Mouse (Mus musculus) adrenal gland (tissue): ENCODE results near the gene Ano10.

Source experiments
- intact Hi-C: fragments of 180-260 bp; cut with DNase I; formaldehyde crosslinking; loops from one replicate; pipeline ENCODE4 v1.15.1; 2025

Gene Ano10

GRCm38 (mm10) chr9:122247430-122248027, 46.7 kb downstream of the Ano10 start:
- intact Hi-C loops = loop anchor here (1.0 kb wide), 1 partner anchor 63 kb away; no protein-coding TSS in a partner anchor

DNA sequence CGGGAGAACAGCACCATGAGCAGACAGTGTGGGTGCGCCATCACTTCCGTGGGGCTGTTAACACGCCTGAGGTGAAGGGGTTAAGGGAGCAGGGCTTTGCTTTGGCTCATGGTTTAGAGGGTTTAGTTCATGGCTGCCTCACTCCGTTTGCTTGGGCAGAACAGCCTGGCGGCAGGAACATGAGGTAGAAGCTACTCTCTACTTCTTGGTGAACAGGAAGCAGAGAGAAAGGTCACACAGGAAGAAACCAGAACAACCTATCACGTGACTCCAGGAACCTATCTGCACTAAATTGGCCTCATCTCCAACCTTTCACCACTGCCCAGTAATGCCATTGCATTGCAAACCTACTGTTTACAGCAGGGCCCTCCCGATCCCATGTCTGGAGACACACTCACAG, 48.3 kb downstream of the Ano10 start:
- intact Hi-C loops = no loop called here

DNA sequence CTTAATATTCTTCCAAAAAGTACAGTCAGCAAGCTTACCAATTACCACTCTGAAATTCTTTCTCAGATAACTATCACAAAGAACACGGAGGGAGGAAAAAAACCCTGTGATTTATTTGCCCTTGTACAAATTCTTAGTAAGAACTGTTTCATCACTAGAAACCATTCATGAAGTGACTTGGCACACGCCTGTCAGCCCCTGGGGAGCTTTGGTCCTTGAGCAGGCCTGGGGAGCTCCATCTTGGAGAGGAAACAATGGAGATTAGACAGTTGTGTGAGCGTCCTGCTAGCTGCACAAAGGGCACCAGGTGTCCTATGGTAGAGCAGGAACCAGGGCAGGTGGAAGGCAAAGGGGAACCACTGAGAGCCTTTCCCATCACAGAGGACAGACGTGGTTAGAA, 48.8 kb downstream of the Ano10 start:
- intact Hi-C loops = no loop called here

GRCm38 (mm10) chr9:122244800-122245165, 49.4 kb downstream of the Ano10 start:
- intact Hi-C loops = no loop called here

DNA sequence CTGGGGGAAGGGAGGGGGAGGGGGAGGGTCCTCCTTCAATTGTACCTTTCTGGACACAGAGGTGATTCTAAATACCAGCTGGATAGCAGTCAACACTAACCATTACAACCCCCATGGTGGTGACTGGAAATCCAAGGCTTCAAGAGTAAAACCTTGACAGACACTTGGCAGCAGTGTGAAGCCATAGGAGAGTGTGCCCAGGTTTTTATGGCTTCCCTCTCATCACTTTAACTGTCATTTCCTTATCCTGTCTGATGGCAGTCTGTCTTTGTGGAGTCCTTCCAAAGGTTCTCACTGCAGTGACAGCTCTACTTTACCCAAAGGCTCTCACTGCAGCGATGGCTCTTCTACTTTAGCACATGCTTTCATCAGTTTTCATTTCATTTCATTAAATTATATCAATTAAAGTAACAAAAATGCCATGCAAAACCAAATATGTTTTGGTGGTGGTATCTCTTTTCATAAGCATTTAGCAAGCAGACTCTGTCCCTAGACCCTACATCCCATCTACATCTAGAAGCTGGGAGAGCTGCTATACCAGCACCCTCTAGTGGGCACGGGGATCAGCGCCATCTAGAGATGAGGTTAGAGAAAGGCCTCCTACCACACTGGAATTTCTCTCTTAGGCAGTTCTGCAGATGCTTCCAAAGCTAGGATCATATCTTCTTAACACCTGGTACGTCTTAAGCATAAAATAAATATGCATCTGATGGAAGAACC, 50.0 kb downstream of the Ano10 start:
- intact Hi-C loops = no loop called here

DNA sequence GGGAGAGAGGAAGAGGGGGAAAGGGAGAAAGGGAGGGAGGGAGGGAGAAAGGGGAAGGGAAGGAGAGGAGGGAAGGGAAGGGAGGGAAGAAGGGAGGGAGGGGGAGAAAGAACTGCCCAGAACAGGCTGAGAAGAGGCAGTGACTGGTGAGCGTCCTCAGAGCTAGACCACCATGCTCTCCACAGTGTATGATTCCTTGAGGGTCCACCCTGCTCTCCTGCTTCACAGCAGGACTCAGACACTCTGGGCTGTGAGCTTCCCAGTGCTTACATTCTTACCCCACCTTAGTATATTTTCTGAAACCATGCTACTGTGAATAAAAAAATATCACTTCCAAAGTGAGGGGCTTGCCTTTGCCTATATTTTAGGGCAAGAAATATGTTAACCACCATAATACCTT, 50.9 kb downstream of the Ano10 start:
- intact Hi-C loops = no loop called here

- intact Hi-C loops = no loop called here
These were observed 51.4 kb downstream of the Ano10 start for GRCm38 (mm10) chr9:122242856-122243255.

DNA sequence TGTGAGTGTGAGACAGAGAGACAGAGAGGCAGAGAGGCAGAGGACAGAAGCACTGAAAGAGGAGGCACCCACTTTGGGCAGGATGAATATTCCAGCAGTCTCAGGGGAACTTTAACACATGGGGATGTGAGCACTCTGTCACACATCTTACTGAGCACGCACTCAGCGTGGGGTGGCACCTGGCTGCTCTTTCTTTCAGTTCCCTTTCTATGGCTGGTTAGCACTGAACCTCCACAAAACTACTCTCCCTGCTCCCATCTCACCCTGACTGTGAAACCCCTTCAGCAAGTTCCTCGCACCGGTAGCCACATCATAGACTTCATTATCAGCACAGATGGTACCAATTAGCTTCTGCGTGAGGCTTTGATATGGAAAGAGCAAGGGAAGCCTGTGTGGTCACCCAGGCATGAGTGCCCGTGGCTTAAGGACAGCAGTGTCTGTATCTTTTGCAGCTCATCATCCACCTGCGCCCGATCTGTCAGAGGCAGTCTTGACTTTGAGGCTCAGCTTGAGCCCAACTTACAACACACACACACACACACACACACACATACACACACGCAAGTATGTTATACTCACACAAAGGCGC, 52.3 kb downstream of the Ano10 start:
- intact Hi-C loops = no loop called here

DNA sequence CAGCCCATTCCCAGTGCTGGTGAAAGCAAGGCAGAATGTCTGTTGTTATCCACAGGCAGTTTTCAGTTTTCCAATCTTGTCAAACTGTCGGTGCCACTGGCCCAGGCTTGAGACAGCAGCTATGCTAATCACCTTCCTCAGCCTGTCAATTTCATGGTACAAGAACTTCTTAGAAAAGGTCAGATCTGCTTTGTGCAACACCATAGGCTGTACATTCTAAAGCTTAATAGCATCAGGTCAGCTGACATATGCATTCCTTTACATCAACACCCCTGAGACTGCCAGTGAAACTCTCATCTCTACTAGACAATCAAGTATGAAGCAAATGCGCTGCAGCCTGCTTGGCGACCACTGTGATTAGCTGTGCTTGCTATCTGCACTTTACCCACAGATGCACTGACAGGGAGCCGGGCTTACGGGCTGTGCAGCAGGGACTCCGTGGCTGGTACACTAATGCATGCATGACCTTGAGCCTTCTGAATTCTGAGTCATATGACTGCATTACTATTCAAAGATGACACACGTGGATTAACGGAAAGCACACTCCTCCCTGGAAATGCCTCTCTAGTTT, 53.5 kb downstream of the Ano10 start:
- intact Hi-C loops = no loop called here

GRCm38 (mm10) chr9:122234741-122235140, 59.5 kb downstream of the Ano10 start:
- intact Hi-C loops = no loop called here

DNA sequence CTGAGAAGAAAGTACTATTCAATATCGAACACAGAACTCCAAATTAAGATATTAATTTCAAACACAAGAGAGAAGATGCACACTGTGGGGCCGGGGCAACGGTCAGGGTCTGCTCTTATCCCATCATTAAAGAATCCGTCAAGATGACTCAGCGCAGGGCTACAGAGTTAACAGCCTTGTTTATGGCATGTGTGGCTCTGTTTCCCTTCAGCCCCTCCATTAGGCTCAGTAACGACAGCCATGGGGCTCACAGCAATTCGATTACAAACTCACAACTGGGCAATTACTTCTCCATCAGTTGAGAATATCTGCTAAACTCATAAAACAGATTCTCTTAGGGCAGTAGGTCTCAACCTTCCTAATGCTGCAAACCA, 60.3 kb downstream of the Ano10 start:
- intact Hi-C loops = no loop called here

- intact Hi-C loops = no loop called here
These were observed 60.8 kb downstream of the Ano10 start for GRCm38 (mm10) chr9:122233316-122233971.

DNA sequence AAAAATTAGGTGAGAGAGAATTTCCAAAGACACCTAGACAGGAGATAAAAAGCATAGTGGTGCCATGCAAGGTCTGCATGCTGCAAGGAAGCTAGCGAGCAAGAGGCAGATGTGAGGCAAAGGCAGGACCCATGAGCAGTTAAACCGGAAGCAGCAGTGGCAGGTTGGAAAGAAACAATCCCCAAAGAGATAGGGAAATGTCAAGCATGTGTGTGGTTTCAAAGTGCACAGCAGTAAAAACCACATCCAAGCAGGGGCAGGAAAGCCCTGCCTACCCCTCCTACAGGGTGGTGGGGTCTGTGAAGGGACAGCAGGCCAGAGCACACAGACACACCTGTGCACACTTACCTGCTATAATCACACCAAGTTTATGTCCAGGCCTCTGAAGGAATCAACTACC, 61.3 kb downstream of the Ano10 start:
- intact Hi-C loops = no loop called here

DNA sequence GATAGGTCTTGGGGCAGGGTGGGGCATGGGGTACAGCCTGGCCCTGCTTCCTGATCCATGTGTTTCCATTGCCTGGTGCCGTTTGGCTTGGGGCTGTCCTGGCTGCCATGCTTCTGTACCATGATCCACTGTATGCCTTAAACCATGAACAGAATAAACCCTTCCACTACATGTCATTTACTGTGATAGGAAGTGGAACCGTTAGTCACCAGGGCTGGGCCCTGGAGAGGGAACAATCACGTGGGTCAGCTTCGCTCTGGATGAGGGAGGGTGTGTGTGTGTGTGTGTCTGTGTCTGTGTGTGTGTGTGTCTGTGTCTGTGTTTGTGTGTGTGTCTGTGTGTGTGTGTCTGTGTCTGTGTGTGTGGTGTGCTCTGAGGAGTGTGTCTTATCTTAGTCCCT, 63.5 kb downstream of the Ano10 start:
- intact Hi-C loops = no loop called here

- intact Hi-C loops = no loop called here
These were observed 67.8 kb downstream of the Ano10 start for GRCm38 (mm10) chr9:122226419-122226818.

DNA sequence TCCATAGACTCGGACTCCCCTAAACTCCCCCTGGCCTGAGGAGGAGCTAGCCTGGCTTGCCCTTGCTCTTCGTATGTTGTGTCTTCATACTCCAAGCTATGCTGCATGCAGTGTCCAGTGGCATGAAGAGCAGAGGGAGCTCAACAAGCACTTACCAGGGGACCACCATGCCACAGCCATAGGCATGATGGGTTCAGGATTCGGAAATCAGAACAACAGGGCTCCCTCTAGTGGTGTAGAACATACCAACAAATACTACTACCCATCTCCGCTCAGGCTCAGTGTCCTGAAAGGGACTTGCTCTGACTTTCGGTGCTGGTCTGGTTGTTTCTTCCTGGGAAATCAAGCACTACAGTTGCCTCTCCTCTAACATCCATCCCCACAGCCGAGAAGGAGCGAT, 68.9 kb downstream of the Ano10 start:
- intact Hi-C loops = no loop called here

GRCm38 (mm10) chr9:122223005-122223404, 71.2 kb downstream of the Ano10 start:
- intact Hi-C loops = no loop called here

- intact Hi-C loops = no loop called here
These were observed 74.3 kb downstream of the Ano10 start for GRCm38 (mm10) chr9:122219934-122220333.

DNA sequence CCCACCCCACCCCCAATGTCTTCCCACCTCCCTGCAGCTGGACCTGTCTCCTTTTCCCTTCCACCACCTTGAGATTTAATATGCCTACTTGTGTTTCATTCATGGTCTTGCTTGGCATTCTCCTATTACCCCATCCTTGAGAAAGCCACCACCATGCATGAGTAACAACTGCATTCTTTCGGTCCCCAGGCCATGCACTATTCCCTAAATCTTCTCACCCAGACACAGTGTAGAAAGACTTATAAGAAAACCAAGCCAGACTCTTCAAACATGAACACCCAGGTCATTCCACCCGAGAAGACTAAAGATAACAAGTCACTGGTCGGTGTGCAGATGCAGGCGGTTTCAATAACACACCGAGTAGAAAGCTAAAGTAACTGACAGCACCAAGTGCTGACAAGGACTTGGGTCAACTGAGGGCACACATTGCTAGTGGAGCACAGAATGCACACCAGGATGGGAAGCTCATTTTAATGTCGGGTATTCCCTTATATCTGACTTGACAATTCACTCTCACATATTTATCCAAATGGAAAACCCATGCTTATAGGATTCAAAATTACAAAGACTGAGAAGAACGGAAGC, 77.2 kb downstream of the Ano10 start:
- intact Hi-C loops = no loop called here

DNA sequence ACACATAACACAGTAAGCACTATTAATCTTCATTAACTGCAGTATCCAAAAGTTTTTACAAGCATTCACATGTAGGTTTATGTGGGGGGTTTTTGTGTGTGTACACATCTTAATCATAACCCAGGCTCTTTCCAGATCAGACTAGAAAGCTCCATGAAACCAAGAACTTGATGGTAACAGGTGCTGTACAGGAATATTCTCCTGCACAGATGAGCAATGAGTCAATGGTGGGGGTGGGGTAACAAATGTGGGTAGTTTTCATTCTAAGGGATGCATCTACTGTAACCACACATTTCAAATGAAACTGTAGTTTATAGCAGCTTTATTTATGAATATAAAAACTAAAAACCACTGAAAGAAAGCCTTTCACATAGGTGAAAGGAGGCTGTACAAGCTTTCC, 79.1 kb downstream of the Ano10 start:
- intact Hi-C loops = no loop called here

DNA sequence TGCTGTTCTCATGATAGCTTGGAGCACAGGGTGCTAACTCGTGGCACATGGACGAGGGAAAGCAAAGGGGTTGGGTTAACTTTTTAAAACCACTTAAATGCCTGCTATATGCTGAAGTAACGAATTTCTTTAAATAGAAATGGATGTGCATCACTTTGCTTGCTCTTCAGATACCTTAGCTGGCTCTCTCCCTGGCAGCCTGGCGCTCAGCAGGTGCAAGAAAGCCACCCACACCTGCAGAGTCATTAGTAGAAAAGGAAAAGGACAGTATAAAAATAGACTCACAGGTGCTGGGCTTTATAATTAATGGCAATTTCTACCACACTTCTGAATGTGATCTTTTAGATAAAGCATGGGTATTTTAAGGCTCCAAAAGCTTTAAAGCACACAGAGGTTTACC, 85.9 kb downstream of the Ano10 start:
- intact Hi-C loops = no loop called here
